ENCODE assay signal across 8 mouse cellular contexts in genomic region chr9:56505083-56505792, GRCm38 (mm10).
A peak's percentile ranks its signal among the peaks of the same experiment; 100 is the strongest.
DNase-seq lines count a peak whose midpoint lies in the region; ATAC-seq and TF ChIP-seq lines count a peak whose summit lies in the region.

No protein-coding gene starts in this region.

- no peak for DNase-seq in left cerebral cortex, adult 2 months (ENCODE audit: extremely low spot score in 1 of 2, low spot score in 2 of 2)
- no peak for DNase-seq in left cerebral cortex, postnatal 4 days
- DNase-seq in forebrain, embryonic 14.5 days (ENCODE audit: low spot score), result no peak
- DNase-seq in liver, embryonic 13.5 days, result no peak
- no peak for DNase-seq in Muller cell, postnatal 12 days (ENCODE audit: inconsistent ontology term)
- no peak for DNase-seq in left cerebral cortex, postnatal 25 days (ENCODE audit: low spot score in 2 of 2)

- peaks cover 10% of the 10 kb centered on the region for H3K4me1 ChIP-seq in forebrain, embryonic 14.5 days (ENCODE audit: control insufficient read depth, insufficient read depth, low read length)
- peaks cover 48% of the 10 kb centered on the region for H3K4me1 ChIP-seq in hindbrain, embryonic 16.5 days (ENCODE audit: control insufficient read depth, insufficient read depth, low read depth, low read length)
- peaks cover 34% of the 10 kb centered on the region for H3K4me1 ChIP-seq in liver, embryonic 13.5 days (replicated peaks)
- H3K4me1 ChIP-seq in olfactory bulb, adult 2 months (ENCODE audit: control insufficient read depth, insufficient read depth, low read length), result peaks cover 25% of the 10 kb centered on the region

- WGBS in forebrain, embryonic 14.5 days, result 62% methylated on average over 9 of the region's 9 CpGs
- 56% methylated on average over 9 of the region's 9 CpGs for WGBS in hindbrain, embryonic 16.5 days
- WGBS in liver, embryonic 13.5 days (ENCODE audit: insufficient replicate concordance), result 62% methylated on average over 9 of the region's 9 CpGs
- 62% methylated on average over 9 of the region's 9 CpGs for WGBS in olfactory bulb, adult 2 months

- peak overlapping the region; percentile 98 for H3K27ac ChIP-seq in left cerebral cortex, adult 2 months
- H3K27ac ChIP-seq in forebrain, embryonic 14.5 days (ENCODE audit: low read depth, low read length), result peak overlapping the region; percentile 97; the same call in 1 of the 2 replicates
- H3K27ac ChIP-seq in hindbrain, embryonic 16.5 days (ENCODE audit: low read depth, low read length), result peak overlapping the region; percentile 97
- peak overlapping the region; percentile 50 for H3K27ac ChIP-seq in liver, embryonic 13.5 days
- H3K27ac ChIP-seq in olfactory bulb, adult 2 months (ENCODE audit: insufficient read depth, low read depth, low read length), result 0 out of 2 replicates have a peak overlapping the region, but pooled peaks have one; percentile 39

- H3K9me3 ChIP-seq in forebrain, embryonic 14.5 days (replicated peaks; ENCODE audit: control insufficient read depth, low read length), result no peaks in the 10 kb centered on the region
- H3K9me3 ChIP-seq in hindbrain, embryonic 16.5 days (ENCODE audit: control insufficient read depth, low read length), result no peaks in the 10 kb centered on the region
- H3K9me3 ChIP-seq in liver, embryonic 13.5 days (replicated peaks), result no peaks in the 10 kb centered on the region

- H3K4me3 ChIP-seq in left cerebral cortex, adult 2 months, result no peak overlapping the region
- no peak overlapping the region for H3K4me3 ChIP-seq in forebrain, embryonic 14.5 days (ENCODE audit: low read depth, low read length)
- H3K4me3 ChIP-seq in hindbrain, embryonic 16.5 days (ENCODE audit: low read length), result no peak overlapping the region
- no peak overlapping the region for H3K4me3 ChIP-seq in liver, embryonic 13.5 days (replicated peaks)
- H3K4me3 ChIP-seq in olfactory bulb, adult 2 months (ENCODE audit: insufficient read depth, low read depth, low read length), result no peak overlapping the region

- H3K9ac ChIP-seq in forebrain, embryonic 14.5 days (ENCODE audit: low read length), result no peak overlapping the region
- peak overlapping the region; percentile 67 for H3K9ac ChIP-seq in hindbrain, embryonic 16.5 days (ENCODE audit: low read depth, low read length)
- H3K9ac ChIP-seq in liver, embryonic 13.5 days, result no peak overlapping the region

- no peak for TF ChIP-seq POLR2A in olfactory bulb, adult 2 months (IDR thresholded peaks at IDR 0.05; ENCODE audit: insufficient read depth, low read depth, low read length)

- peak overlapping the region; percentile 66 for H3K4me2 ChIP-seq in forebrain, embryonic 14.5 days (ENCODE audit: low read length)
- peak overlapping the region; percentile 58 for H3K4me2 ChIP-seq in hindbrain, embryonic 16.5 days (ENCODE audit: low read length)
- H3K4me2 ChIP-seq in liver, embryonic 13.5 days, result peak overlapping the region; percentile 78

- intact Hi-C loops in left cerebral cortex, adult 2 months (cut with DNase I), result no loop called here
- intact Hi-C loops in left cerebral cortex, postnatal 4 days (cut with DNase I), result loop anchor here (5.0 kb wide), 3 partner anchors 88 to 293 kb away; partner anchors contain the start of genes Hmg20a and Peak1
- intact Hi-C loops in left cerebral cortex, postnatal 25 days (cut with DNase I), result loop anchor here (5.0 kb wide), 2 partner anchors 97 to 243 kb away; no protein-coding TSS in a partner anchor

- no peak for ATAC-seq in forebrain, embryonic 14.5 days
- no peak for ATAC-seq in hindbrain, embryonic 16.5 days
- ATAC-seq in liver, embryonic 13.5 days (ENCODE audit: low read depth), result no peak

- no peak for TF ChIP-seq CTCF in left cerebral cortex, adult 2 months (IDR thresholded peaks at IDR 0.05)
- no peak for TF ChIP-seq CTCF in olfactory bulb, adult 2 months (IDR thresholded peaks at IDR 0.05; ENCODE audit: insufficient read depth, low read depth, low read length)

- H3K36me3 ChIP-seq in forebrain, embryonic 14.5 days (ENCODE audit: control insufficient read depth, insufficient read depth, low read length), result no peaks in the 10 kb centered on the region
- H3K36me3 ChIP-seq in hindbrain, embryonic 16.5 days (ENCODE audit: control insufficient read depth, insufficient read depth, low read length), result no peaks in the 10 kb centered on the region
- H3K36me3 ChIP-seq in liver, embryonic 13.5 days, result no peaks in the 10 kb centered on the region

- H3K27me3 ChIP-seq in forebrain, embryonic 14.5 days (replicated peaks; ENCODE audit: control insufficient read depth, insufficient read depth, low read length), result no peaks in the 10 kb centered on the region
- no peaks in the 10 kb centered on the region for H3K27me3 ChIP-seq in hindbrain, embryonic 16.5 days (replicated peaks; ENCODE audit: control insufficient read depth, insufficient read depth, low read length)
- 0 out of 2 replicates have a peak, but pooled peaks cover 8% of the 10 kb centered on the region for H3K27me3 ChIP-seq in liver, embryonic 13.5 days

Comparison
In these comparisons a context has a peak if more than half of its experiments do, and no peak if none do; other contexts are left out.
1. H3K27ac ChIP-seq: peak in every context shown above with its lines; median percentile 98 in left cerebral cortex, adult 2 months; 97 in forebrain, embryonic 14.5 days; 97 in hindbrain, embryonic 16.5 days; 50 in liver, embryonic 13.5 days; 39 in olfactory bulb, adult 2 months.